Mouse (Mus musculus) myocyte (in vitro differentiated cells): ENCODE measurements at regions not wholly inside any gene's neighbourhood (a gene's known extent, or its start where the extent isn't known, plus 50 kb on each side); places are given as distances from the start of the nearest gene placed in this dataset.

Experiments used
- CEBPB ChIP-seq: IDR thresholded peaks from 2 replicates; pipeline ENCODE4 v1.6.1; 2011; ENCODE audit warnings: mild to moderate bottlenecking, moderate library complexity; ENCODE audit not compliant: poor library complexity, insufficient read depth, severe bottlenecking
- E2F4 ChIP-seq: IDR thresholded peaks from one replicate; pipeline ENCODE4 v1.6.1; 2011; ENCODE audit warnings: mild to moderate bottlenecking, control low read depth, moderate library complexity; ENCODE audit not compliant: insufficient read depth
- MAX ChIP-seq: IDR thresholded peaks from one replicate; pipeline ENCODE4 v1.6.1; 2011; ENCODE audit warnings: low read depth, mild to moderate bottlenecking, control low read depth
- MYOD1 ChIP-seq, 3 experiments: IDR thresholded peaks; one replicate each; pipeline ENCODE4 v1.6.1; 2011; ENCODE audit warnings: control low read depth in 2 of 3, low read depth in 2 of 3, mild to moderate bottlenecking in 2 of 3, moderate library complexity in 1 of 3; ENCODE audit not compliant: insufficient read length in 2 of 3, control insufficient read depth in 1 of 3
- MYOG ChIP-seq, 3 experiments: IDR thresholded peaks; one replicate each; pipeline ENCODE4 v1.6.1; 2011; ENCODE audit warnings: control low read depth in 2 of 3, low read depth in 2 of 3, mild to moderate bottlenecking in 2 of 3; ENCODE audit not compliant: insufficient read length in 2 of 3, control insufficient read depth in 1 of 3, insufficient read depth in 1 of 3
- POLR2A ChIP-seq: IDR thresholded peaks from one replicate; pipeline ENCODE4 v1.6.1; 2011; ENCODE audit warnings: low read depth, mild to moderate bottlenecking, control low read depth, moderate library complexity; ENCODE audit not compliant: insufficient read length
- POLR2AphosphoS2 ChIP-seq: IDR thresholded peaks from one replicate; pipeline ENCODE4 v1.6.1; 2011; ENCODE audit warnings: low read depth, control low read depth; ENCODE audit not compliant: insufficient read length
- SRF ChIP-seq: IDR thresholded peaks from one replicate; pipeline ENCODE4 v1.6.1; 2011; ENCODE audit warnings: low read depth; ENCODE audit not compliant: control insufficient read depth, insufficient read length
- TCF12 ChIP-seq: IDR thresholded peaks from one replicate; pipeline ENCODE4 v1.6.1; 2011; ENCODE audit warnings: mild to moderate bottlenecking, control low read depth; ENCODE audit not compliant: poor library complexity, insufficient read depth, severe bottlenecking
- TCF3 ChIP-seq: IDR thresholded peaks from one replicate; pipeline ENCODE4 v1.6.1; 2011; ENCODE audit warnings: low read depth, control low read depth; ENCODE audit not compliant: insufficient read length
- USF1 ChIP-seq: IDR thresholded peaks from one replicate; pipeline ENCODE4 v1.6.1; 2011; ENCODE audit warnings: low read depth, mild to moderate bottlenecking, control low read depth, moderate library complexity

GRCm38 (mm10) chr6:51326103-51326829 lies 106.2 kb upstream of the Nfe2l3 start:
- TF ChIP-seq MYOD1 (IDR thresholded peaks at IDR 0.05; ENCODE audit: control insufficient read depth in 1 of 3, insufficient read length in 2 of 3, low read depth in 2 of 3) (no peak), POLR2A (no peak), USF1 (no peak), SRF (no peak), TCF3 (no peak), POLR2AphosphoS2 (no peak), MAX (no peak), MYOG (IDR thresholded peaks at IDR 0.05; ENCODE audit: control insufficient read depth in 1 of 3, insufficient read depth in 1 of 3, insufficient read length in 2 of 3, low read depth in 2 of 3) (no peak), E2F4 (no peak), TCF12 (no peak), CEBPB (no peak)
